Mouse (Mus musculus) midbrain, postnatal 0 days (tissue): Measurements from ENCODE around the gene Cobll1. TPM values are rescaled to one million over a fixed set of nuclear protein-coding genes. Genes with fewer than 3 reads are reported as not detected.

Source experiments
- ATAC-seq: fragments of 200-750 bp; cut with Nextera tagmentation; 2 replicates; pipeline ENCODE4 v1.8.0; 2017; ENCODE audit warnings: moderate number of reproducible peaks, mild to moderate bottlenecking, moderate TSS enrichment, moderate library complexity; ENCODE audit not compliant: low FRiP score
- DNase-seq: peaks from one replicate; pipeline ENCODE4 v3.0.0-alpha.2; 2015; ENCODE audit warnings: low spot score
- H3K27ac ChIP-seq: fragments of 300-500 bp; sonication (generic); 2 replicates; pipeline ENCODE4 v1.5.1; 2014; ENCODE audit warnings: low read depth, mild to moderate bottlenecking, low read length, mixed read lengths
- H3K27me3 ChIP-seq: fragments of 300-500 bp; sonication (generic); 2 replicates; pipeline ENCODE4 v1.6.1; 2014; ENCODE audit warnings: low read length, control low read depth, mixed read lengths; ENCODE audit not compliant: insufficient read depth
- H3K36me3 ChIP-seq: fragments of 300-500 bp; sonication (generic); 2 replicates; pipeline ENCODE4 v1.6.1; 2014; ENCODE audit warnings: low read length, control low read depth, mixed read lengths; ENCODE audit not compliant: insufficient read depth
- H3K4me1 ChIP-seq: fragments of 300-500 bp; sonication (generic); 2 replicates; pipeline ENCODE4 v1.6.1; 2014; ENCODE audit warnings: mild to moderate bottlenecking, control low read depth, antibody characterized with exemption, low read length, mixed read lengths; ENCODE audit not compliant: insufficient read depth
- H3K4me2 ChIP-seq: fragments of 300-500 bp; sonication (generic); 2 replicates; pipeline ENCODE4 v1.6.1; 2014; ENCODE audit warnings: low read depth, mild to moderate bottlenecking, low read length, mixed read lengths; ENCODE audit not compliant: poor library complexity, severe bottlenecking
- H3K4me3 ChIP-seq: fragments of 300-500 bp; sonication (generic); 2 replicates; pipeline ENCODE4 v1.5.1; 2014; ENCODE audit warnings: low read depth, mild to moderate bottlenecking, low read length, moderate library complexity
- H3K9ac ChIP-seq: fragments of 300-500 bp; sonication (generic); replicated peaks from 2 replicates; pipeline ENCODE4 v1.6.1; 2014; ENCODE audit warnings: mild to moderate bottlenecking, low read length, moderate library complexity, mixed read lengths; ENCODE audit not compliant: poor library complexity, severe bottlenecking
- H3K9me3 ChIP-seq: fragments of 300-500 bp; sonication (generic); 2 replicates; pipeline ENCODE4 v1.6.1; 2016; ENCODE audit warnings: low read length, control low read depth
- CTCF ChIP-seq: IDR thresholded peaks from 2 replicates; pipeline ENCODE4 v1.5.1; 2016; ENCODE audit warnings: antibody characterized with exemption, mild to moderate bottlenecking
- WGBS: fragments of 180-500 bp; shearing (Covaris S2); extraction: QIAGEN DNeasy Blood & Tissue Kit; methylation state at CpG from one replicate; pipeline ENCODE4 v1.1.7; 2014; 5-methylcytosine and 5-hydroxymethylcytosine counted together
- polyA plus RNA-seq: library from polyadenylated mRNA; unstranded; fragments of >200 nt; fragmentation: Nextera tagmentation; extraction: Ambion mirVana; gene quantifications from 2 replicates; pipeline ENCODE4 v1.2.1, GENCODE M21; 2015
- total RNA-seq: library from RNA; depleted of rRNA; stranded (reverse); fragments of >200 nt; gene quantifications from 2 replicates; pipeline ENCODE4 v1.2.3, GENCODE M21; 2014

The Cobll1 gene
- total and polyA plus RNA-seq, 2 experiments from 2014 or later, result 2.5 to 2.9 TPM

DNA sequence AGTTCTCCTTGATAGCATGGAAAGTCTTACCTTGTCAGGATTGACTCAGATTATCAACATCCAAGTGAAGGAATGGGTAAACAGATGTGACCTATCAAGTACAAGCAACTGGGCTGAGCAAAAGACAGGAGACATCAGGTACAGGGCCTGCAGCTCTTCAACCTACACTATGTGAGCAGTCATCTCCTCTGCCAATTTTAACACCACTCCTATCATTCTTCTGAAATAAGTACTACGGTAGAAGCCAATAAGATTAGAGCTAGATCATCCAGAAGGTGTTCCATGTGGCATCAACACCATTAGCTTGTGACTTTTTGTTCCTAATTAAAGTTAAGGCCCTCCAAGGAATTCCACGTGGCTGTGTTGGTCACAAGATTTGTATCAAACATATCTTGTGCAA is 121.3 kb downstream of the Cobll1 start:
- ATAC-seq (no peak), DNase-seq (no peak)
- H3K4me3 ChIP-seq, result no peak overlapping the region
- no peaks in the 10 kb centered on the region for H3K4me1 ChIP-seq
- no peaks in the 10 kb centered on the region for H3K36me3 ChIP-seq
- no peak overlapping the region for H3K27ac ChIP-seq
- no peaks in the 10 kb centered on the region for H3K27me3 ChIP-seq
- H3K9ac ChIP-seq, result no peak overlapping the region
- no peaks in the 10 kb centered on the region for H3K9me3 ChIP-seq
- WGBS, result 93% methylated on average over 2 of the region's 2 CpGs
- H3K4me2 ChIP-seq, result no peak overlapping the region
- TF ChIP-seq CTCF, result no peak

DNA sequence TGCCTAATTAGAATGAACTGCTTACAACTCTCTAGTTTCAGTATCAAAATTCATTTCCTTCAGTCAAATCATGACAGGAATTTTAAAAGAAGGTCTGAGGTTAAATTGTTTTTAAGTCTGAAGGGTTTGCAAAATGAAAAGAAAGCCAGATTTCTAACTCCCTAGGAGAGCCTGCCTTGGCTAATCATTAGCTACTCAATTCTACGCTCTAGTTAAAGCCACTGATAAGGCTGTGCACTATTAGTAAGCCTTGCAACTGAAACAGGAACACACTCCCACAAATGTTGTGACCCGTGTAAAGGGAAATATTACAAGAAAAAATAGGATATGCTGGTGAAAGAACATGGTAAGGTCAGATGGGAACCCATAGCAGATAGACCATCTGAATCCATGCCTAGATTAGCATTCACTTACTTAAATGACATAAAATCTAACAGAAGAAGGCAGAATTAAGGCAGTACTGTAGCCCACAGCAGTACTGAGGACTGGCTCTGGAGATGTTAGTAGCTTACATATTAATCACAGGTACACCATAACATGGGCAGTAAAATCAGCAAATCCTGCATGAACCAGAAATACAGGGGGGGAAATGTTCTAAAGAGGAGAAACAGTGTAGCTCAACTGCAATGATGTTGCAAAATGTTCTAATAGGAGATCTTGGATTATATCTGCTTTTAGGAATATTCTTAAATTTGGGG is 122.6 kb downstream of the Cobll1 start:
- no peaks in the 10 kb centered on the region for H3K27me3 ChIP-seq
- no peak overlapping the region for H3K4me2 ChIP-seq
- H3K27ac ChIP-seq, result no peak overlapping the region
- H3K9me3 ChIP-seq, result no peaks in the 10 kb centered on the region
- TF ChIP-seq CTCF, result no peak
- no peak overlapping the region for H3K4me3 ChIP-seq
- no peaks in the 10 kb centered on the region for H3K36me3 ChIP-seq
- DNase-seq (no peak), ATAC-seq (no peak)
- 81% methylated on average over 2 of the region's 2 CpGs for WGBS
- H3K4me1 ChIP-seq, result no peaks in the 10 kb centered on the region
- H3K9ac ChIP-seq, result no peak overlapping the region

DNA sequence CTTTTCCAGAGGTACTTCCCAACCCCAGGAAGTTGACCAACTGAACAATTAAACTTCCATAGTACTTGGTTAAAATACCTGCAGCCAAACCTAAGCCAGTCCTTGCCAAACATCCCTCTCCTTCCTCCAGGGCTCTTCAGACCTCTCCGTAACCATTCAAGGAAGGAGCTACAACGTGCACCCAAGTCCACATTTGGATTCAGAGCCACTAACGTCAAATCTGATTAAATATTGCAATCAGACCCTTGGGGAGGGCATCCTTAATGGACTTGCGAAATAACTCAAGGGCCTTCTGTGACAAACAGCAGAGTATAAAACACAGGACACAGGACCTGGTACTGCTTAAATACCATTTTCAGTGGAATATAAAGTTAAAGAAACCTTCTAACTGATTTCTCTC is 126.0 kb downstream of the Cobll1 start:
- Histone ChIP-seq H3K9ac (no peak overlapping the region), H3K9me3 (no peaks in the 10 kb centered on the region), H3K4me3 (no peak overlapping the region), H3K4me2 (no peak overlapping the region), H3K27me3 (no peaks in the 10 kb centered on the region), H3K4me1 (no peaks in the 10 kb centered on the region), H3K27ac (no peak overlapping the region), H3K36me3 (no peaks in the 10 kb centered on the region)
- WGBS, result 88% methylated on average over 4 of the region's 4 CpGs
- no peak for TF ChIP-seq CTCF
- ATAC-seq (no peak), DNase-seq (no peak)

DNA sequence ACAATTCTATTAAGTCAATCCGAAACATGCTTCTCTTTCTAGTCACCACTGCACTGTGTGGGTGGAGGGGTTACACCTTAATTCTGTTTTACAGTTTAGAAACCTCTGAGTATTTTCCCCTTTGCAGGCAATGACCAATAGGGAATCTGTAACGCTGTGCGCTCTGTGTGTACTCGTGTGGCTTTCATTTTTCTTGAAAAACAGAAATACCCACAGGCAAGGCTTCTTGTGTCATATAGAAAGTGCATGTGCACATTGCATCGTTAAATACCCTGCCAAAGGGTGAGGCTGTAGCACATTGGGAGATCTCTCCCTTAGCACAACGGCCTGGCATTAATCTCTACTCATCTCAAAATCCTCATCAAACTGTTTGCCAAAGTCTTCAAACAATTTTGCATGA is 134.6 kb downstream of the Cobll1 start:
- H3K9ac ChIP-seq, result no peak overlapping the region
- DNase-seq (no peak), ATAC-seq (no peak)
- H3K36me3 ChIP-seq, result no peaks in the 10 kb centered on the region
- H3K27ac ChIP-seq, result no peak overlapping the region
- H3K4me1 ChIP-seq, result no peaks in the 10 kb centered on the region
- TF ChIP-seq CTCF, result no peak
- no peaks in the 10 kb centered on the region for H3K9me3 ChIP-seq
- H3K27me3 ChIP-seq, result no peaks in the 10 kb centered on the region
- 77% methylated on average over 6 of the region's 6 CpGs for WGBS
- no peak overlapping the region for H3K4me2 ChIP-seq
- no peak overlapping the region for H3K4me3 ChIP-seq

DNA sequence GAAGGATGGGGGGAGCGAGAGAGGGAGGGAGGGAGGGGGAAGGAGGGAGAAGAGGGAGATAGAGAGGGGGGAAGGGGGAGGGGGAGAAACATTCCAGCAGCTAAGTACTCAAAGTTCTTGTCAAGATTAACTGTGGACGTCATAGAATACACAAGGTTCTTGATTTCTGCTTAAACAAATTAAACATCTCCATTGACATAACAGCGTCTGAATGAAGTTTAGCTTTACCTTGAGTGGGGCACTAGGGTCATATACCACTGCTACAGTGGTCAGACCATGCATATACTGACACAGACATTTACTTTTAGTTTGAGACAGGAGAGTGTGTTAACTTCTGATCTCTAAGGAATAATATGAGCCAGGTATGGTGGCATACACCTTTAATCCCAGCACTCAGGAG is 135.4 kb downstream of the Cobll1 start:
- H3K27ac ChIP-seq, result no peak overlapping the region
- H3K4me3 ChIP-seq, result no peak overlapping the region
- no peaks in the 10 kb centered on the region for H3K4me1 ChIP-seq
- no peak overlapping the region for H3K4me2 ChIP-seq
- 74% methylated on average over 3 of the region's 3 CpGs for WGBS
- no peaks in the 10 kb centered on the region for H3K36me3 ChIP-seq
- H3K9ac ChIP-seq, result no peak overlapping the region
- no peaks in the 10 kb centered on the region for H3K9me3 ChIP-seq
- H3K27me3 ChIP-seq, result no peaks in the 10 kb centered on the region
- DNase-seq (no peak), ATAC-seq (no peak)
- no peak for TF ChIP-seq CTCF

DNA sequence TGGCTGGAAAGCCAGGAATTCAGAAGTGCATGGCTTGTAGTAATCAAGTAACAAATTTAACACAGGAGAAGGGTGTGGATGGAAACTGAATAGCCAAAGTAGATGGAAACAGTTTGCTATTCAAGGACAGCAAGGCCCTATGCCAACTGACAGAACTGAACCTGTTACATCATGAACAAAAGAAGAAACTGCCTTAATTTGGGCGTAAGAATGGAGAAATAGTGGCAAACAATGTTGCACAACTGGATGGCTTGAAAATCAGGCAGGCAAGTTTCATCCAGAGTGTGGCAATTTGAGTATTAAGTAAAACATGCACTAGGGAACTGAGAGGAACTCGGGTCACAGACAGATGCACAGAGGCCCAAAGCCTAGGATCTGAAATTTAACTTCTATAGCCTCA is 137.8 kb downstream of the Cobll1 start:
- no peaks in the 10 kb centered on the region for H3K9me3 ChIP-seq
- no peak overlapping the region for H3K27ac ChIP-seq
- no peak overlapping the region for H3K4me3 ChIP-seq
- ATAC-seq (no peak), DNase-seq (no peak)
- H3K9ac ChIP-seq, result no peak overlapping the region
- no peak overlapping the region for H3K4me2 ChIP-seq
- TF ChIP-seq CTCF, result no peak
- 88% methylated on average over 2 of the region's 2 CpGs for WGBS
- no peaks in the 10 kb centered on the region for H3K27me3 ChIP-seq
- H3K36me3 ChIP-seq, result no peaks in the 10 kb centered on the region
- H3K4me1 ChIP-seq, result no peaks in the 10 kb centered on the region
